Mouse (Mus musculus) spleen, adult 2 months (tissue): ENCODE data around the gene Arg1.

Experiments
- CTCF ChIP-seq: fragments of 200-500 bp; IDR thresholded peaks from 2 replicates; pipeline ENCODE4 v1.5.1; 2011; ENCODE audit warnings: mild to moderate bottlenecking, inconsistent platforms; ENCODE audit not compliant: insufficient read depth, insufficient read length, insufficient replicate concordance; ENCODE audit errors: extremely low read depth
- POLR2A ChIP-seq: fragments of 200-500 bp; IDR thresholded peaks from 2 replicates; pipeline ENCODE4 v1.6.1; 2011; ENCODE audit warnings: low read depth, low read length, inconsistent platforms

DNA sequence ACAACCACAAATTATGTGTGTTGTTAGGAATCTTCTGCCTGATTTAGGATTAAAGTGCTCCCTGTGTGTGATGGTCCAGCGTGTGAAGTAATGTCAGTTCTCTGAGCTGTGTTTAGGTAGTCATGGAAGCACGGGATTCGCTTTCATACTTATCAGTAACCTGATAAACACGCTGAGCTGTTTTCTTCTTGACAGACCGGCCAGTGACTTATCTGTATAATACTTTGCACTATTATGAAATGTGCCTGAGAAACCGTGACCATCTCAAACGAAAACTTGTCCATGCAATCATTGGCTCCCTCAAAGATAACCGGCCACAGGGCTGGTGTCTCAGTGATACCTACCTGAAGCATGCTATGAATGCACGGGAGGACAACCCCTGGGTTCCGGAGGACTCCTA is 21.7 kb downstream of the Arg1 start:
- TF ChIP-seq POLR2A: no peak
- no peak for TF ChIP-seq CTCF
